Mouse (Mus musculus): ENCODE measurements around the gene Prm3.

Gene Prm3

GRCm38 (mm10) chr16:10771769-10772510 is 18.8 kb downstream of the Prm3 start:
- no peak for DNase-seq (ENCODE audit: low read depth, low spot score)

GRCm38 (mm10) chr16:10770531-10771325 is 20.0 kb downstream of the Prm3 start:
- DNase-seq (ENCODE audit: low read depth, low spot score) = no peak

- DNase-seq (ENCODE audit: low read depth, low spot score) = no peak
These were observed 21.1 kb downstream of the Prm3 start for GRCm38 (mm10) chr16:10769661-10770060.

- DNase-seq (ENCODE audit: low read depth, low spot score) = no peak
These were observed 21.9 kb downstream of the Prm3 start for GRCm38 (mm10) chr16:10768821-10769220.

GRCm38 (mm10) chr16:10767158-10767557 is 23.6 kb downstream of the Prm3 start:
- peak; percentile 77 for DNase-seq (ENCODE audit: low read depth, low spot score)

- DNase-seq (ENCODE audit: low read depth, low spot score) = no peak
These were observed 26.4 kb downstream of the Prm3 start for GRCm38 (mm10) chr16:10764323-10764722.

- DNase-seq (ENCODE audit: low read depth, low spot score) = no peak
These were observed 27.0 kb downstream of the Prm3 start for GRCm38 (mm10) chr16:10763540-10764264.

GRCm38 (mm10) chr16:10762569-10763180 is 28.0 kb downstream of the Prm3 start:
- DNase-seq (ENCODE audit: low read depth, low spot score) = no peak

- DNase-seq (ENCODE audit: low read depth, low spot score) = no peak
These were observed 29.5 kb downstream of the Prm3 start for GRCm38 (mm10) chr16:10761182-10761581.

GRCm38 (mm10) chr16:10756168-10756567 is 34.5 kb downstream of the Prm3 start:
- no peak for DNase-seq (ENCODE audit: low read depth, low spot score)

- DNase-seq (ENCODE audit: low read depth, low spot score) = no peak
These were observed 36.0 kb downstream of the Prm3 start for GRCm38 (mm10) chr16:10754521-10755296.

GRCm38 (mm10) chr16:10749824-10750223 is 40.9 kb downstream of the Prm3 start:
- no peak for DNase-seq (ENCODE audit: low read depth, low spot score)

GRCm38 (mm10) chr16:10749226-10749625 is 41.5 kb downstream of the Prm3 start:
- DNase-seq (ENCODE audit: low read depth, low spot score) = no peak

- DNase-seq (ENCODE audit: low read depth, low spot score) = no peak
These were observed 49.6 kb downstream of the Prm3 start for GRCm38 (mm10) chr16:10741082-10741481.
